Mouse (Mus musculus): ENCODE data around the gene Slc22a12. TPM values are rescaled to one million over a fixed set of nuclear protein-coding genes. Genes with fewer than 3 reads are reported as not detected.

Gene Slc22a12
- polyA plus RNA-seq (2017; shearing (Covaris generic)), result not detected

GRCm38 (mm10) chr19:6542367-6543034, at the start of gene Slc22a12:
Gene Slc22a12 (minus strand): TSS chr19:6543032.

Other genes with a start within 250 kb of the Slc22a12 start
- 0.35 TPM for gene Cdc42bpg, start 236.6 kb downstream of the Slc22a12 start, polyA plus RNA-seq (2017; shearing (Covaris generic))
- 62.9 TPM for gene Men1, start 208.1 kb downstream of the Slc22a12 start, polyA plus RNA-seq (2017; shearing (Covaris generic))
- gene Map4k2, start 201.9 kb downstream of the Slc22a12 start, polyA plus RNA-seq (2017; shearing (Covaris generic)), result 205 TPM
- 281 TPM for gene Sf1, start 179.3 kb downstream of the Slc22a12 start, polyA plus RNA-seq (2017; shearing (Covaris generic))
- 8.5 TPM for gene Pygm, start 158.6 kb downstream of the Slc22a12 start, polyA plus RNA-seq (2017; shearing (Covaris generic))
- 244 TPM for gene Rasgrp2, start 143.7 kb downstream of the Slc22a12 start, polyA plus RNA-seq (2017; shearing (Covaris generic))
- 0.13 TPM for gene Nrxn2, start 124.3 kb downstream of the Slc22a12 start, polyA plus RNA-seq (2017; shearing (Covaris generic))

All from CD4-positive, CD25-positive, alpha-beta regulatory T cell (primary cell).